Mouse (Mus musculus): Measurements from ENCODE around the gene Osgin1.
A peak's percentile ranks its signal among the peaks of the same experiment; 100 is the strongest.

Osgin1 gene

DNA sequence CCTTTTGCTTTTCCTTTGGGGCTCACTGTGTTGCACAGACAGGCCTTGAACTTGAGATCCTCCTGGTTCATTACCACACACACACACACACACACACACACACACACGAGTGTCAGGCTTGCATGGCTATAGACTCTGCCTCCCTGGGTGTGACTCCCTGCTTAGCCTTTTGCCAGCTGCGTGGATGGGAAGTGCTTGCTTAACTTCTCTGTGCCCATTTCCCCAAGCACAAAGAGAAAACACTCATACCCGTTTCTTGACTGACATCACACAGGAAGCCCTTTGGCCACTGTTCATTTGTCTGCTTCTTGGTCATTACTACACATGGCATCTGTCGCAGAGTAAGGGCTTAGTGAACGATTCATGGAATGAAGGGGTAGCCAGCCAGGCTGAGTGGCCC is 8.1 kb downstream of the Osgin1 start:
- no peak for DNase-seq (ENCODE audit: low read depth, low spot score)

DNA sequence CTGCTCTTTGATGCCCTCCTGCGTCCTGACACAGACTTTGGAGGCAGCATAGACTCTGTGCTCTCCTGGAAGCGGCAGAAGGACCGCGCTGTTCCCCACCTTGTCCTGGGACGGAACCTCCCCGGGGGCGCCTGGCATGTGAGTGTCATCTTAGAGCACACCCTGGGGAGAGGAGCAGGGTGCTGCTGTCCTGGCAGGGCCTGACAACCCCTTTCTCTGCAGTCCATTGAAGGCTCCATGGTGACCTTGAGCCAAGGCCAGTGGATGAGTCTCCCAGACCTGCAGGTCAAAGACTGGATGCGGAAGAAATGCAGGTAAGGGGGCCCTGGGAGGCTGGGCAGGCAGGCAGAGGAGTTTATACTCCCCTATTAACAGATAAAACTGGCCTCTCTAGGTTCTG is 9.0 kb downstream of the Osgin1 start:
- DNase-seq (ENCODE audit: low read depth, low spot score), result no peak

DNA sequence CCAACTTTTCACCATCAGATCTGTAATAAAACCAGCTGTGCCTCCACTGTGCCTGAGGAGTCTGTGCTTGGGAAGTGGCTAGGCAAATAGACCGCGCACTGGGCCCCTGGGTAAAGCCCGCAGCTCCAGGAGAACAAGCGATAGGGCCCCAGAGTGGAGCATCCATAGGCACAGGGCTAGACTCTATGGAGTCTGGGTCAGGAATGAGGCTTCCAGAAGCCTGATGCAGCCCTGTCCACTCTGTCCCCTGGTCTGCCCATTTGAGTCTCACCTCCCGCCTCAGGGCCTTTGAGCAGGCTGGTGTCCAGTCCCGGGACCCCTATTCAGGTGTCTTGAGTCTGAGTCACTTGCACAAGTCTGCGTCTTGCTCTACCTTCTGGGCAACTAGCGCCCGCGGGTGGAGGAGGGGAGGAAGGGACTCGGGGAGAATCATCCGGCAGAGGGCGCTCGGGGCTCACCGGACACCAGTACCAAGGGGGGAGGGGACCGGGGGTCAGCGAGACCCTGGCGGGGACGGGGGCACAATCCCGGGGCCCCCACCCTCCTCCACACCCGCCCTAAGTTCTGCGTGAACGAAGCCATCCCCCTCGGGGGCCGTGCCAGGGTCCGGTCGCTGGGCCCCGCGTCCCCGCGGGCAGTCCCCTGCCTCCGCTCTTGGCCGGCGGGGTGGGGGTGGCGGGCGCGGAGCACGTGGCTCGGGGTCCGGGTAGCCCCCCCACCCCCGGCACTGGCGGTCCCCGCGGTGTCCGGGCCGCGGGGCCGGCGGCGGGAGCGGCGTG is 12.5 kb downstream of the Osgin1 start, which contains the start of gene Necab2:
Gene Necab2, plus strand, starts transcription at position 509 of the 779 bp plus-strand sequence.
- peak; percentile 91 for DNase-seq (ENCODE audit: low read depth, low spot score)

DNA sequence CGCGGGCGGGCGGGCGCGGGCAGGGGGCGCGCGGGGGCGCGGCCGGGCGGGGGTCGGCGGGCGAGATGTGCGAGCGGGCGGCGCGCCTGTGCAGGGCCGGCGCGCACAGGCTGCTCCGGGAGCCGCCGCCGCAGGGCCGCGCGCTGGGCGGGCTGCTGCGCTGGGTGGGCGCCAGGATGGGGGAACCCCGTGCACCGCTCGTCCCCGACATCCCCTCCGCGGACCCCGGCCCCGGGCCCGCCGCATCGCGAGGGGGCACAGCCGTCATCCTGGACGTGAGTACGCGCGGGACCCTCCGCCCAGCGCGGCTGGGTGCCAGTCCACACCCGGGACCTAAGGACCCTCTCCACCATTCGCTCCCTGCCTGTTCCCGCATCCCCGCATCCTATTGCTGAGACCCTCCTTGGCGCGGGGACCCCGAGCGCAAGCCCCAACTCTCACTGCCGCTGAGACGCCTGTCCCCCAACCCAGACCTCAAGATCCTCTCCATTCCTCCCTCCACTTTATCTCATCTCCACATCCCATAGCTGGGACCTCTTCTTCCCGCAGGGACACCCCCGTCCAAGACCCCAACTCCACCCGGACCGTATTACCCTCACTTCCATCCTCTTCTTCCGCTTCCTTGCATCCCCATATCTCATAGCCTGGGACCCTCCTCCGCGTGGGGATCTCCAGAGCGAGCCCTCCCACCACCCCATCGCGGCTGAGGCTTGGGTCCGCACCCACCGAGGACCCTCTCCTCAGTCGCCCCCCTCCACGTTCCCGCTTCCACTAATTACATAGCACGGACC is 13.3 kb downstream of the Osgin1 start:
- no peak for DNase-seq (ENCODE audit: low read depth, low spot score)

DNA sequence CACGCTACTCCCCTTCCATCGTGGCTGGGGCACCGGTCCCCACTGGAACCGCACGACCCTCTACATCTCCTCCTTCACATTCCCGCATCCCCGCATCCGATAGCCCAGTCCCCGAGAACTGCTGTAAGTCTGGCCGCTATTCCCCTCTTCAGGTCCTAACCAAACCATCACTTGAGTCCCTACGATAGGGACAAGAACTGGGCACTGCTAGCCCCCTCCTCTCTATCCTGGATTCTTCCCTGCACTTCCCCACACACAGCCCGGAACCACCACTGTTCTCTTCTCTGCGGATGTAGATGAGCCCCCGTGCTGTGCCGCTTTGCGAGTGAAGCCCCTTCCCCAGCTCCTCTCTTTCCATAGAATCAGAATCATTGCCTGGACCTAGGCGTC is 13.9 kb downstream of the Osgin1 start:
- no peak for DNase-seq (ENCODE audit: low read depth, low spot score)

DNA sequence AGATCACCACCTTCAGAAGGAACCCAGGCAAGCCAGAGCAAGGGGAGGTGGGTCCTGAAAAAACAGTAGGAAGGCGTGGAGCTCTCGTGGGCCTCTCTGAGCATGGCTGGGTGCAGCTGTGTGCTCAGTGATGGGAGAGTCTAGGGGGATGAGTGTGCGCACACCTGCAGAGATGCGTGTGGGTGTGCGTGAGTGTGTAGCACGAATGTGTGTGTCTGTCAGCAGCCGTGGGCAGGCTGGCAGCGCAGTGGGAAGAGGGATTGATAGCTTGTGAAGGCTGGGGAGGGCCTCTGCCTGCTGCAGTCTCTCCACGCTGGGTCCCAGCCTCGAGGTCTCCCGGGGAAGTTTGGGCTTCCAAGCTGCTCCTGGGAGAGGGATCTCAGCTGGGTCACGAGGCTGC is 15.7 kb downstream of the Osgin1 start:
- DNase-seq (ENCODE audit: low read depth, low spot score), result no peak

DNA sequence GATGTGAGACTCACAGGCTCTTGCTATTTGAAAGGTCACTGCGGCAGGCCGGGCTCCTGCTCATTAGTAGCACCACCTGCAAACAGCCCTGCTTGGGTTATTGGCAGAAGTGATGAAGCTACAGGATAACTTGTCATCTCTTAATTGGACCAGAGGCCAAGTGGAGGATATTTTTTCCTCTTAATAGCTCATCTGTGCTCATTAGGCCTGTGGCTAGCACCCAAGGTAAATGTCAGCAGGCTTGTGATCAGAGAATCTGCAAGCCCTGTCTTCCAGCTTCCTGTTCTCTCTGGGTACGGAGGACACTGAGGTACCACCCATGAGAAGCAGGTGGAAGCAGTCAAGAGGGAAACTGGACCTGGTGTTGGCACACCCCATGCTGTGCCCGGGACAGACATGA is 17.2 kb downstream of the Osgin1 start:
- DNase-seq (ENCODE audit: low read depth, low spot score), result no peak

DNA sequence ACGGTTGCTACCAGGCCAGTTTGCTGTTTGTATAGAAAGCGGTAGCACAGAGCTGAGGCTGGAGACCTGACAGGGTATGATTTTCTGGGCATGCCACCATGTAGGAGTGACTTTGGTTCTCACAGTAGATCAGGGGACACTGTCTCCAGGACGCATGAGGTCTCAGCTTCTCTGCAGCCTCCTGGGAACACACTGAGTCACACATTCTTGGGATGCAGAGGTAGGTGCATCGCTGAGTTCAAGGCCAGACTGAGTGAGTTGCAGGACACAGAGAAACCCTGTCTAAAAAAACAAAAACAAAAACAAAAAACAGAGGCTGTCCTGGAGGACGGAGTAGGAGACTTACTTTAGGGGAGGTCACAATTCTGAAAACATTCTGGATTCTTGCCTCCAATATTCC is 19.0 kb downstream of the Osgin1 start:
- DNase-seq (ENCODE audit: low read depth, low spot score), result no peak

DNA sequence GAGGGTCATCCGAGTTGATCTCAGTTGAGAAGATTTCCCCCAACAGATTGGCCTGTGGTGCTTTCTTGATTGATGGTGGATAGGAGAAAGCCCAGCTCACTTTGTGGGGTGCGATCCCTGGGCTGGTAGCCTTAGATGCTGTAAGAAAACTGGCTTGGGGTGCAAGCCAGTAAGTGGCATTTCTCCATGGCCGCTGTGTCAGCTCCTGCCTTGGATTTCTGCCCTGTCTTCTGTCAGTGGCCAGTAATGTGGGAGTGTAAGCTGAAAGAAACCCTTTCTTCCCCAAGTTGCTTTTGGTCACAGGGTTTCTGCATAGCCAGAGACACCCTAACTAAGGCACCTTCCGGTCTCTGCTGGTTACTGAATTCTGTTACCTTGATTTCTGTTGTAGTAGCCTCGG is 22.1 kb downstream of the Osgin1 start:
- no peak for DNase-seq (ENCODE audit: low read depth, low spot score)

DNA sequence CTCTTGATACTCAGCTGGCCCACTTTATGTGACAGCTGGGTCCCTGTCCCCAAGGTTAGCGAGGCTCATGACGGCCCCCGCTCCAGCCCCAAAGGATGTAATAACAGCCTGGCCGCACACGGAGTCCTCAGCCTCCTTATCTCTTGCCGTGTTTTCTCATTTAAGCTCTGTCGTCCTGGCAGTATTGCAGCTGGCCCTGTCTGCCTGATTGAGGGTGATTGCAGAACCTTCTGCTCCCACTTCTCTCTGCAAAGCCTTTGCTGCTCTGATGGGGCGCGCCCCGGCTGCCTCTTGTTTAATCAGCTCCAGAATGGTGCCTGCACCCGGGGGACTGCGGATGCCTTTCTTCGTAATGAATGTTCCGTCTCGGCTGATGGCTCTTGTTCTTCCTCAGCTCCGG is 25.8 kb downstream of the Osgin1 start:
- no peak for DNase-seq (ENCODE audit: low read depth, low spot score)

DNA sequence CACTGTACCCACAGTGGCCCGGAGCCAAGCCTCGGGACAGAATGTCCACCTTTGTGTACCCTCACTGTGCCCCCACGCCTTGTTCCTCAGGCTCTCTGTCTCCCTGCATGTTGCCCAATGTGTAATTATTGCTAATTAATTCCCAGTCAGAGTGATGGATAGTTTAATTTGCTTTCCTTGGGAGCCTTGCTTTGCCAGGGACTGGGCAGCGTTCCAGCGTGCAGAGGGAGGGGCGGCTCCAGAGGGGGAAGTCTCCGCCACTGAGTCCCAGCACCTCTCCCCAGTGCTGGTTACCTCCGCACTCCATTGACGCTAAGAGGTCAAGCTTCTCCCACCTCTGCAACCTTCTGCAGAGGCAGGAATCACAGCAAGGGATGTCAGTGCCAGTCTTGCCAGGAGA is 27.4 kb downstream of the Osgin1 start:
- no peak for DNase-seq (ENCODE audit: low read depth, low spot score)

DNA sequence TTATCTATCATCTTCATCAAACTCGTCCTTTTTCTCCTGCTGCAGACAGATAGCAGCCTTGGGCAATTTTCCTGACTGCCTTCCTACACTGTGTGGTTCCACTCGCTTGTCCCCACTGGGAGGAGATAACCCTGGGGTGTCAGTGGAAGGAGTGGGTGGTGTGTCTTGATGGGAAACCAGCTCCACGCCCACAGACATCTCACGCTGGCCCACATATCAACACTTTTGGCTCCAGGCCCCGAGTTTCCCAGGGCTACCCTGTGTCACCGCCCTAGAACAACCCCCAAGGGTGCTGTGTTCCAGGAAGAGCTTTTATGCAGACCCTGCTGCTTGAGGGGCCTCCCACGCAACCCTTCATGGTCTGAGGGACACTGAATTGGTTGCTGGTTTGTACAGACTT is 29.8 kb downstream of the Osgin1 start:
- no peak for DNase-seq (ENCODE audit: low read depth, low spot score)

DNA sequence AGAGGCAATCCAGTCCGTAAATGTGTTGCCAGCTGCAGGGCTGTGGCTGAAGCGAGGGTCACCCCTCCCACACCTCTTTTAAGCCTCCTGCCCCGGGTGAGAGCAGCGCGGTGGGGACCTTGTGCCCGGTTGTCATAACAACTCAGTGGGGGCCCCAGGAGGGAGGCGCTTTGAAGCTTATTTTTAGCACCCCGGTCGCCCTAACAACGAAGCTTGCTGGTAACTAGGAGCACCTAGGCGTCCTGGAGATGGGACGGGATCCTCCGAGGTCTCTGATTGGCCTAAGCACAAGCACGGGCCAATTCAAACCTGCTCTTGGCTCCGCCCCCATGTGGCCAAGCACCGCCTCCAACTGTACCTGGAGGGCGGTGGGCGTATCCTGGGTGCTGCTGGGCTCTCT is 32.2 kb downstream of the Osgin1 start:
- DNase-seq (ENCODE audit: low read depth, low spot score), result peak; percentile 92

DNA sequence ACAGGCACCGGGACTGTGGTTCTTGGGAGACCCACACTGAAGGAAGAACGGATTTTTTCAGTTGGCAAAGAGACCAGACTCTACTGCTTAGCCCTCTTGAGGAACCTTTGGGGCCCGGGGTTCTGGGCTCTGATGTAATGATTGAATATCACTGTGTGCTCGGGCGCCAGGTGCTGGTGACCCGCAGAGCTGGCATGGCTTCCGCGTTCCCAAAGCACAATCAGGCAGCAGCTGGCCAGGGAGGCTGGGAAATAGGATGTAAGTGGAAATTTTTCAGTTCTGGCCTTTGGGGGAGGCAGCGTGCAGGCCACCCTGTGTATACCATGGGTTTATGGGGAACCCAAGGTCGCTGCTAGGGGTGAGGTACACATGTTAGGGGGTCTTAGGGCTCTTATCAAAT is 32.9 kb downstream of the Osgin1 start:
- DNase-seq (ENCODE audit: low read depth, low spot score), result no peak

DNA sequence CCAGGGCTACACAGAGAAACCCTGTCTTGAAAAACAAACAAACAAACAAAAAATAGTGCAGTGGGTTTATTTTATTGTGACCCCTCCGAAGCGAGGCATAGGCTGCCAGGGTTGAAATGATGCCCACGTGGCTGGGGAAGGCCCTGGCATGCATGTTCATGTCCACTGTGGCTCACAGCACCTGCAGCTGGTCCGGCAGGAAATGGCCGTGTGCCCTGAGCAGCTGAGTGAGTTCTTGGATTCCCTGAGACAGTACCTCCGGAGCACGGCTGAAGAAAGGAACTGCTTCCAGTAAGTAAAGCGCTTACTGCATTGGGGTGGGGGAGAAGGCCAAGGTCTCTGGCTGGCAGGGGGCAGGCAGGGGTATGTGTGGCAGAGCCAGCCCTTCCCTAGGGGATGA is 34.2 kb downstream of the Osgin1 start:
- no peak for DNase-seq (ENCODE audit: low read depth, low spot score)

DNA sequence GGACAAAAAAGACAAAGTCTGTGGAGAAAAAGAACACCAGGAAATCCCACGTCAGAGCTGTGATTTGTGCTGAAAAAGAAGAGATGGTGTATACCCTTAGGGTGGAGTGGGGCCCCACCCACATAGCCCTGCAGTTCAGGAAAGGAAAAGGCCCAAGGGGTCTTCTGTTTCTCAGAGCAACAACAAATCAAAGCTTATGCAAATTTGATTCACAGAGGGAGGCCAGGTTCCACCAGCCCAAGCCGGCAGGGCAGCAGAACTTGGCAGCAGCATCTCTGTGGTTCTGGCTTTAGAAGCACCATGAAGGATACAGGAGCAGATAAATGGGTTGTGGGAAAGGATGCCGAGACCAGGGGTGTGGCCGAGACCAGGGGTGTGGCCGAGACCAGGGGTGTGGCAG is 44.8 kb downstream of the Osgin1 start:
- peak; percentile 88 for DNase-seq (ENCODE audit: low read depth, low spot score)

DNA sequence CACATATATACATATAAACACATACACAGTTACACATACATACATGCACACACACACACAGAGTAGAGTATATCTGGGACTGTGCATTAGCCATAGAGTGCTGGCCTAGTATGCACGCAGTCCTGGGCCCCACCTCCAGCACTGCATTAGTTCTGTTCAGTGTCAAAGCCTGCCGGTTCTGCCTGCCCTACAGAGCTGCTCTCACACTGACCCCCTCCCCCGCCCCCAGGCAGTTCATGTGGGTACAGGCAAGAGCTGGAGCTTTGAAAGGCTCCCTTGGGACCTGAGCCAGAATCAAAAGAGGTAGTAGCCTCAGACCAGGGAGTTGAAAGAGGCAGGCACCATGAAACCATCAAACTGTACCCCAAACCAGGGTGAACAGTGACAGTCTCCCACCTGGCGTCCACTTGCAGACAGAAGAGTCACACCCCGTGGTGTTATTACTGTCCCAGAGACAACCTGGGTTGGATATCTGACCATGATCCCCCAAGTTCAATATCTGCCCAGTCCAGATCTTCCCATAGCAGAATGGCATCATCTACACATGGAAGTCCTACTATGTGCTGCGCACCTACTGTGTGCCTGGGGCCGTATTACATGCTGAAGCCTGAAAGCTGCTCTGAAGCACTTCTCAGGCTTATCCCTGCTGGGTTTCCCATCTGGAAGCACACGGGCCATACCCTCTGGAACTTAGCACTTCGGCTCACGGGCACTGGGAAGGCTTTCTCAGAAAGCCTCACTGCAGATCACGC is 50.4 kb downstream of the Osgin1 start:
- no peak for DNase-seq (ENCODE audit: low read depth, low spot score)

DNA sequence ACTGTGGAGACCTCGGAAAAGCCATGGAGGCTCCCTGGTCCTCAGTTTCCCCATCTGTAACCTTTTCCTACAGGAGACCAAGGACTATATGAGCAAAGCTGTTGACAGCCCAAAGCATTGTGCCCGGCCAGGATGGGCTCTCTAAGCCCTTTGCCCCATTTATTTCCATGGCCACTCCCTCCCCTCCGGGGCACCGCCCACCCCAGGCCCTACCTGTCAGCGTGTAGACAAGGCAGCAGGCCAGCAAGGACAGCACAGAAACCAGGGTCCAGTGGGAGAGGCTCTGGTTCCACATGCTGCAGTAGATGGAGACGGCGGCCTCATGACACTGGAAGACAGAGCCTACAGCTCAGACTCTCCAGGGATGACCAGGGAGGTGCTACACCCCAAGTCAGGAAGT is 53.2 kb downstream of the Osgin1 start:
- DNase-seq (ENCODE audit: low read depth, low spot score), result no peak

Data from ES-CJ7 (cell line).